Mouse (Mus musculus) hematopoietic stem cell, adult 5-6 weeks (primary cell): ENCODE data around the gene Os9. TPM values are rescaled to one million over a fixed set of nuclear protein-coding genes. Genes with fewer than 3 reads are reported as not detected.
"Not testable (repeated sequence)": the region's sequence is repeated elsewhere in the genome, so short reads cannot be mapped to it uniquely, and the experiment has no call there.

Experiments
- ATAC-seq, 2 experiments: fragments of 125-278 bp in 1 of 2; replicated peaks in 1 of 2; 2 replicates each; pipeline ENCODE4 v1.8.0; 2016 to 2017; ENCODE audit warnings: inconsistent platforms in 2 of 2, mild to moderate bottlenecking in 2 of 2, moderate number of reproducible peaks in 2 of 2, low read depth in 1 of 2, moderate TSS enrichment in 1 of 2; ENCODE audit not compliant: low FRiP score in 2 of 2, poor library complexity in 2 of 2, severe bottlenecking in 2 of 2, insufficient read depth in 1 of 2, low TSS enrichment in 1 of 2
- total RNA-seq: library from RNA; stranded (forward); fragments of 172-1452, 232-1000 nt; gene quantifications from 2 replicates; pipeline ENCODE4 v1.2.3, GENCODE M21; 2017

The Os9 gene
- total RNA-seq, 1 experiment from 2014 or later, result 201 TPM

- ATAC-seq, result no peak
Measured at GRCm38 (mm10) chr10:127077515-127077914, 43.4 kb downstream of the Os9 start.

DNA sequence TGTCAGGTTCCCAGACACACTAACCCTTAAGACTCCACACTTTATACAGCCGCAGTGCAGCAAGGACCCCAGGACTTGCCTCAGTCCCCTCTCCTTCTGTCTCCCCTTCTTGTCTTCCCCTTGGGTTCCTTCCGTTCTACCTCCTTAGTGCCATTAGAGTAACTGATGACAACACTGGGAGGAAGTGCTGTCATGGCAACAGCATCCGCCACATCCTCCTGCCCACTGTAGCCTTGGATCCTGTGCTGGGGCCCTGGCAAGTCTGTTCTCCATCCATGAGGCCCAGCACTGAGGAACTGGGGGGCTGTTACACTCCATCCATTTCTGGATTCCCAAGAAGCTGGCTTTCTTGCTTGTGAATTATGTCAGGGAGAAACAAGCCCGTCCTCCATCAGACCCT, 44.8 kb downstream of the Os9 start:
- peak; percentile 74 to 77 for ATAC-seq

GRCm38 (mm10) chr10:127075651-127076050, 45.3 kb downstream of the Os9 start:
- ATAC-seq, result peak in 1 of 2 experiments; percentile 15; a peak in 1 of 4 replicates

DNA sequence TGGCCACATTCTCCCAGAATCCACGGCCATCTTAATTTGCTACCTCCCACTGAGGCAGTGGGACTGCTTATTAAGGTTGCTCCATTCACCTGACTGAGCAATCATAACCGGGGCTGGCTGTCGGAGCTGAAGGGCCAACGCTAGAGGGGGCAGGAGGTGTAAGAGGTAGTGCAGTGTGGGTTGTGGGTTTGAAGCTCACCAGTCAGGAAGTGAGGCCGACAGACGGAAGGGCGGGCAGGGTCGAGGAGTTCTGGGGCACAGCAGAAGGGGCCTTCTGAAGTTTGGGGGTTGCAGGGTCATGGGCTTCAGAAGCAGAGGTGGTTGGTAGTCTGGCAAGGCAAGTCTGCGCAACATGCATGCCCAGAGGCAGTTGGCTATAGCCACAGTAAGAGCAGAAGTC, 45.9 kb downstream of the Os9 start, which contains the start of gene Agap2:
Gene Agap2 (plus strand): TSS at position 205 of the 400 bp plus-strand sequence.
- ATAC-seq, result peak; percentile 85 to 87

- no peak for ATAC-seq
Measured at GRCm38 (mm10) chr10:127073981-127074380, 47.0 kb downstream of the Os9 start.

DNA sequence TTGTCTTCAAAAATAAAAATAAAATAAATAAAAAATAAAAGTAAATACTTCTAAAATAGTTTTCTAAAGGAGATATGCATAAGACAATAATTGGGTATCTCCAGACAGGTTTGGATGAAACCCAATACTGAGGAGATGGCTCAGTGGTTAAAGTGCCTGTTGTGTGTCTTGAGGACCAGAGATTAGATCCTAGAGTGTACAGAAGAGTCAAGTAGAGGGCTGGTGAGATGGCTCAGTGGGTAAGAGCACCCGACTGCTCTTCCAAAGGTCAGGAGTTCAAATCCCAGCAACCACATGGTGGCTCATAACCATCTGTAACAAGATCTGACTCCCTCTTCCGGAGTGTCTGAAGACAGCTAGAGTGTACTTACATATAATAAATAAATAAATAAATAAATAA, 48.0 kb downstream of the Os9 start:
- ATAC-seq, result not testable (repeated sequence)

- ATAC-seq, result not testable (repeated sequence)
Measured at GRCm38 (mm10) chr10:127072270-127072669, 48.7 kb downstream of the Os9 start.

DNA sequence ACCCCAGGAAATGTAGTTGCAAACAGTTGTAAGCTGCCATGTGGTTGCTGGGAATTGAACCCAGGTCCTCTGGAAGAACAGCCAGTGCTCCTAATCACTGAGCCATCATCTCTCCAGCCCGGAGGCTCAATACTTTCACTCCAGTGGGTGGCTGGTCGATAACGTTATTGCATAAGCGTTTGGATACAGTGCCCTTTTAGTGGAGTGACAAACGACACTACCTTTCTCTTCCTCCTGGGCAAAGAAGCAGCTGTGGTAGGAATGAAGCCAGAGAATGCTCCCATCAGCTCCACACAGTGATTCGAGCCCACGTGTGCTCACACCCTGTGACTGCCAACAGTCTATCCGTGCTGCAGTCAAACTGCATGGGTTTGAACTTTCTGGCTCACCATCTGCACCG, 49.7 kb downstream of the Os9 start:
- no peak for ATAC-seq

DNA sequence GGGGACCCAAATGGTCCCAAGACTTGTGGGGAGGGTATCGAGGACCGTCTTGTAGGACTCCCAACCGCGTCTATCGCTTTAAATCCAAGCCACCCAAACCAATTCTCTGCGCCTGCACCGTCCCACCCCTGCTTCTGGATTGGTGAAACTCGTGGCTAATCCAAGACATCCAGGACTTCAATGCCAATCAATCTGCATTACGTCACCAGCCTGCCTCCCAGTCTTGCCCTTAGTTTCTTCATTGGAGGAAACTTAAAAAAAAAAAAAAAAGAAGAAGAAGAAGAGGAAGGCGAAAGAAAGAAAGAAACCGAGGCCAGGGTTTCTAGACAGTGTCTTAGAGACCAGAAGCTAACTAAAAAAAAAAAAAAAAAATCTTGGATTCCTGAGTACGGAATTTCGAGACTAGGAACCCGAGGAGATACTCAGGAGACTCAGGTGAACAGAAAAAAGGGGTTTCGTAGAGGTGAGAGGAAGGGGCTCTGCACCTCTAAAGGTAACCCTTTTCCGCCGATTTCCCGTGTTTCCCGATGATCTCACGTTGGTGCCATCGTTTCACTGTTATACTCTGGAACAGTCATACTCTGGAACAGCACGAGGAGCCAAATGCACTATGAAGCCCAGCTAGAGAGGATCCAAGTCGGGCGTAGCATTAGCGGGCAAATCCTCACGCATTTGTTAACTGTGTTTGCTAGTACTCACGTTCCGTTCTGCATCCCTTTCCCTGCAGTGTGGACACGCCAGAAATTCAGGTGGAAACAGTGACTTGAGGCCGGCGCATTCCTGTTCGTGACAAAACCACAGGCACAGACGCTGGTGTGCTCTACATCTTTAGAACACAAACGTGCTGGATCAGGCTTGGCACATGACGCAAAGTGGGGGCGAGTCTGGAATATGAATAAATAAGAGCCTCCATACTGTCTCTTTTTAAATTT, 50.5 kb downstream of the Os9 start, which contains the start of gene Tspan31:
Gene Tspan31 (minus strand): TSS at position 75 of the 932 bp plus-strand sequence.
- ATAC-seq, result peak; percentile 75 to 81

GRCm38 (mm10) chr10:127069281-127070189, 51.4 kb downstream of the Os9 start:
- peak in 1 of 2 experiments; percentile 14; a peak in 3 of 4 replicates for ATAC-seq

DNA sequence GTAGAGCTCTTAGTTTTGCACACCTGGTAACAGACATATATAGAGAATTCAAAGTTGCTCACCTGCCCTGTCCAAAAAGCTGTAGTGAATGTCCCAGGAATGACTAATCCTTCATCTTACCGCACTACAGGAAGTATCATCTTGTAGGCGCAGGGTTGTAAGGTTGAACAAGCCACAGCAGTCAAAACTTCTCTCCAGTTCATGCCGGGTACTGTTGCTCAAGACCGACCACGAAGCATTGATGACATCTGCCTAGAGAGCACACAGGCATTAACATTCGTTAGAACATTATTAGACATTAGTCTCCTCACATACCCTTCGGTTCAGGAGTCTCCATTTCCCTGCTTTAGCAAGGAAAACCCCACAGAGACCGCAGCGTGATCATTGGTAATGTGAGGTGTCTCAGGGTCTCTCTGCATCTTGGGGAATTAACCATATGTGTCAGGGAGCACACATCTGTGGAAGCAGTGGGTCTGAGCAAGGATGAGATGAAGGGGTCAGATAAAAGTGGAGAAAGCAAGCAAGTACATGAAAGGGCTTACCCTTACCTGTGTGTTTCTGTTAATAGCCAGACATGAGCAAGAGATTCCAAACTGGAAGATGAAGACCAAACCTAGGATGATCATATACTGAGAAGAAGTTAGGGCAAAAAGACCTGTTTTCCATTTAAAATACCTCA, 52.4 kb downstream of the Os9 start:
- no peak for ATAC-seq

DNA sequence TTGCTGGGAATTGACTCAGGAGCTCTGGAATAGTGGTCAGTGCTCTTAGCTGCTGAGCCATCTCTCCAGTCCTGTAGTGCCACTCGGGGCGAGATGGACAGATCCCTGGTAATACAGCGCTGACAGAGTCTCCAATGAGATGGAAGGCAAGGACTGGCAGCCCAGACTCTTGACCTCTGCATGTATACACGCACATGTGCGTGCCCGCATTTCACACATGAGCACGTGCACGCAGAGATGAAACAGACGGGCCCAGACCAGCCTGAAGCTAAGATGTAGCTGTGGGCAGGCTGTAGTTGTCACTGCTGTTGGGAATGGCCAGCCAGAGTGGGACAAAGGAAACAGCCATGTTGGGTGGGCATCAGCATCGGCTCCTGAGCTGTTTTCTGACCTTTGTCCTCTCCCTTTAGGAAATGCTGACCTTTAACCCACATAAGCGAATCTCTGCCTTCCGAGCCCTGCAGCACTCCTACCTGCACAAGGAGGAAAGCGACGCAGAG, 54.4 kb downstream of the Os9 start:
- no peak for ATAC-seq

- no peak for ATAC-seq
Measured at GRCm38 (mm10) chr10:127065981-127066380, 55.0 kb downstream of the Os9 start.

- no peak for ATAC-seq
Measured at GRCm38 (mm10) chr10:127063913-127064870, 56.7 kb downstream of the Os9 start.

- peak; percentile 77 to 86 for ATAC-seq
Measured at GRCm38 (mm10) chr10:127063239-127063872, 57.6 kb downstream of the Os9 start, which contains the start of gene Cdk4. Cdk4 (plus strand) TSS chr10:127063534.

DNA sequence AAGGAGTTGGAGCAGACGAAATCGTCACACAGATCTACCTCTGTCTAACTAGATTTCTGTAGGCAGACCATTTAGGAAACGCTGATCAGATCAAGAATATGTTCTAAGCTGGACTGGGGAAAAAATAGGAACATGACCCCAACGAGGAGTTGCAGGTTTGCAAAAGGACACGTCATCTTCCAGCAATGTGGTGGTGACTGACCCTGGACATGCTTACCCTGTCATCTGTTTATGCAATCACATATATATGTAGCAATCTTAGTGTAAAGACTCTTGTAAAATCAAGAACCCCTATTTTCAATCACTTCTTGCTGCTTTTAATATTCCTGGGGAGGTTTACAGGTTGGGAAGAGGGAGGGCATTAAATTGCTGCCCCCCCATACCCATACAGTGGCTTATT, 58.4 kb downstream of the Os9 start:
- no peak for ATAC-seq
